Mouse (Mus musculus) ES-Bruce4 (cell line): ENCODE data around the gene C3.
A peak's percentile ranks its signal among the peaks of the same experiment; 100 is the strongest.

Experiments used
- CTCF ChIP-seq: IDR thresholded peaks from one replicate; pipeline ENCODE4 v1.8.1; 2011; ENCODE audit warnings: low read depth, low read length
- EP300 ChIP-seq: IDR thresholded peaks from 2 replicates; pipeline ENCODE4 v1.6.1; 2011; ENCODE audit warnings: low read depth, low read length; ENCODE audit not compliant: insufficient read depth

- peak; percentile 8 for TF ChIP-seq CTCF
- no peak for TF ChIP-seq EP300
Observed at GRCm38 (mm10) chr17:57234254-57234928, 6.5 kb upstream of the C3 start.
